Mouse (Mus musculus): Measurements from ENCODE around the gene Drc3. TPM values are rescaled to one million over a fixed set of nuclear protein-coding genes. Genes with fewer than 3 reads are reported as not detected.

Gene Drc3
- polyA plus RNA-seq, 1 experiment from 2014 or later, result 1.9 TPM

DNA sequence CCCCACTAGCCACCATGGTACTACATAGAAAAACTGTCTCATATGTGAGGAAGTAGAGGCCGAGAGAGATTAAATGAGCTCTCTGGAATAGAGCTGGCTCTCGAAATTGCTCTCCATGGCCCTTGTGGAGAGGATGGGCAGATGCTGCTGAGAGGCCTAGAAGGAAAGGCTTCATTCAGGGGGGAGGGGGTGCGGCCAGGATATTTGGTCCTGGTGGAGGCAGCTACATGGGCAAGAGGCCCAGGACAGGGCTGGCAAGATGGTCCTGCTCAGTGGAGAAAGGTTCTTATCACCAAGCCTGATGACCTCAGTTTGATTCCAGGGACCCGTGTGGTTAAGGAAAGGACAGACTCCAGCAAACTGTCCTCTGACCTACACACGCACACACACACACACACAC, 32.8 kb downstream of the Drc3 start:
- H3K4me1 ChIP-seq (ENCODE audit: control insufficient read depth, insufficient read depth, low read length), result peaks cover 7% of the 10 kb centered on the region
- ATAC-seq (ENCODE audit: insufficient number of reproducible peaks, low FRiP score, low TSS enrichment, low read depth), result no peak
- no peaks in the 10 kb centered on the region for H3K36me3 ChIP-seq (ENCODE audit: control insufficient read depth, insufficient read depth, low read length)
- H3K4me2 ChIP-seq (ENCODE audit: low read depth, severe bottlenecking), result no peak overlapping the region
- H3K9me3 ChIP-seq (ENCODE audit: control insufficient read depth, low read length), result no peaks in the 10 kb centered on the region
- WGBS, result 88% methylated on average over 5 of the region's 5 CpGs
- H3K4me3 ChIP-seq (ENCODE audit: low read depth, low read length), result no peak overlapping the region
- no peaks in the 10 kb centered on the region for H3K27me3 ChIP-seq (ENCODE audit: control insufficient read depth, insufficient read depth, low read length)
- H3K27ac ChIP-seq (replicated peaks; ENCODE audit: low read depth, low read length), result no peak overlapping the region
- DNase-seq (ENCODE audit: low spot score), result no peak
- no peak overlapping the region for H3K9ac ChIP-seq (ENCODE audit: low read length)

DNA sequence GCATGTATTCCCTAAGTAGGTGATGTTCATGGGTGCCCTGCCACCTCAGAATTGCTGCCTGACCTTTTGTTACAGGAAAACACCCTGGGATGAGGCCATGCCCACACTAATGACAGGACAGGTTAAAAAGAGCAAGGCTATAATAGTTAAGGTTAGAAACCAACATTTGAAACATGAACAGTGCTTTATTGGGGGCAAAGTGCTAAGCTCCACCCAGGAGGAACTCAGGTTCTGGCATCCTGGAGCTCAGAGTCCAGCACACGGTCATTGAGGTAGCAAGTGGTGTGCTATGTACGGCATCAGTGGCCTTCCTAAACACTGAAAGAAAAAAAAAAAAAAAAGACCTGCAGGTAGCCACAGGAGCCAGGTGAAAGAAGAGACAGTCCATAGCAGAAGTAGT, 34.8 kb downstream of the Drc3 start:
- Histone ChIP-seq H3K4me2 (ENCODE audit: low read depth, severe bottlenecking) (no peak overlapping the region), H3K4me1 (ENCODE audit: control insufficient read depth, insufficient read depth, low read length) (peaks cover 7% of the 10 kb centered on the region), H3K4me3 (ENCODE audit: low read depth, low read length) (no peak overlapping the region), H3K9me3 (ENCODE audit: control insufficient read depth, low read length) (no peaks in the 10 kb centered on the region), H3K36me3 (ENCODE audit: control insufficient read depth, insufficient read depth, low read length) (no peaks in the 10 kb centered on the region), H3K9ac (ENCODE audit: low read length) (no peak overlapping the region), H3K27ac (replicated peaks; ENCODE audit: low read depth, low read length) (no peak overlapping the region), H3K27me3 (ENCODE audit: control insufficient read depth, insufficient read depth, low read length) (no peaks in the 10 kb centered on the region)
- DNase-seq (ENCODE audit: low spot score), result no peak
- ATAC-seq (ENCODE audit: insufficient number of reproducible peaks, low FRiP score, low TSS enrichment, low read depth), result no peak
- 85% methylated on average over 2 of the region's 2 CpGs for WGBS

DNA sequence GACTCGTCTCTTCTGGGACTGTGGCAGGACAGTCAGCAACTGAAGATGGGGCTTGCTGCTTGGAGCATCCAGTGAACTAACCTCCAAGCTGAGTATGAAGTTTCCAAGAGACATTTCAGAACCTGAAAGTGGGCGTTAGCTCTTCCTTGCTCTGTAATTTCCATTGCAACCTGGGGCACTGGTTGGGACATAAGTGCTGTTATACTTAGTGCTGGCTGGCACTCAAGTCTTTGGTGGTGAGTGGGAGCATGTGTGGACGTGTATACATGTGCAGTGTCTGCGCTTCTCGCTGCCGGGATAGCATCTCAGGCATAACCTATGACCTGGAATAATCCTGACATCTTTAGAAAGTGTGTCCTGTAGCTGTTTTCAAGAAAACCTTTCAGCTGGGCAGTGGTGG, 38.2 kb downstream of the Drc3 start:
- DNase-seq (ENCODE audit: low spot score) (no peak), ATAC-seq (ENCODE audit: insufficient number of reproducible peaks, low FRiP score, low TSS enrichment, low read depth) (no peak)
- WGBS, result 86% methylated on average over 6 of the region's 6 CpGs
- H3K4me1 ChIP-seq (ENCODE audit: control insufficient read depth, insufficient read depth, low read length), result no peaks in the 10 kb centered on the region
- H3K36me3 ChIP-seq (ENCODE audit: control insufficient read depth, insufficient read depth, low read length), result no peaks in the 10 kb centered on the region
- no peak overlapping the region for H3K9ac ChIP-seq (ENCODE audit: low read length)
- no peak overlapping the region for H3K27ac ChIP-seq (replicated peaks; ENCODE audit: low read depth, low read length)
- no peaks in the 10 kb centered on the region for H3K27me3 ChIP-seq (ENCODE audit: control insufficient read depth, insufficient read depth, low read length)
- H3K4me3 ChIP-seq (ENCODE audit: low read depth, low read length), result no peak overlapping the region
- no peak overlapping the region for H3K4me2 ChIP-seq (ENCODE audit: low read depth, severe bottlenecking)
- no peaks in the 10 kb centered on the region for H3K9me3 ChIP-seq (ENCODE audit: control insufficient read depth, low read length)

DNA sequence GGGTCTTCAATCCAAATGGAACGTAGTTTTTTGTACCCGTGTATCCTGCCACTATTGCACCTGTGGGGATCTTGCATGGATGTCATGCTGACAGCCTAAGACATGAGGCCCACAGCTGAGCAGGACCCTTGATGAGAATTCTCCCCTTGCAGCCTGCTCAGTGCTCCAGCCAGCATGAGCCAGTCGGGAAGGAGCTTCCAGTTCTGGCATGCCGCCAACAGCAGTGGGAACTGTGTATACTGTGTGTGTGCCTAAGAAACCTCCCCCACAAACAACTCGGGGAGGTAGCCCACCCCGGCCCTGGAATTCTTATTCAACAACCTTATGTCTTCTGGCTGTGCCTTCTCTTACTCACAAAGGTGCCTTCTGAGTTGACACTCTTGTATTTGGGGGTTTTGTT, 43.4 kb downstream of the Drc3 start:
- no peak for ATAC-seq (ENCODE audit: insufficient number of reproducible peaks, low FRiP score, low TSS enrichment, low read depth)
- no peaks in the 10 kb centered on the region for H3K9me3 ChIP-seq (ENCODE audit: control insufficient read depth, low read length)
- H3K27me3 ChIP-seq (ENCODE audit: control insufficient read depth, insufficient read depth, low read length), result no peaks in the 10 kb centered on the region
- H3K27ac ChIP-seq (replicated peaks; ENCODE audit: low read depth, low read length), result no peak overlapping the region
- WGBS, result 80% methylated on average over 6 of the region's 6 CpGs
- H3K4me1 ChIP-seq (ENCODE audit: control insufficient read depth, insufficient read depth, low read length), result no peaks in the 10 kb centered on the region
- no peak overlapping the region for H3K4me2 ChIP-seq (ENCODE audit: low read depth, severe bottlenecking)
- H3K4me3 ChIP-seq (ENCODE audit: low read depth, low read length), result no peak overlapping the region
- no peak for DNase-seq (ENCODE audit: low spot score)
- no peak overlapping the region for H3K9ac ChIP-seq (ENCODE audit: low read length)
- peaks cover 7% of the 10 kb centered on the region for H3K36me3 ChIP-seq (ENCODE audit: control insufficient read depth, insufficient read depth, low read length)

DNA sequence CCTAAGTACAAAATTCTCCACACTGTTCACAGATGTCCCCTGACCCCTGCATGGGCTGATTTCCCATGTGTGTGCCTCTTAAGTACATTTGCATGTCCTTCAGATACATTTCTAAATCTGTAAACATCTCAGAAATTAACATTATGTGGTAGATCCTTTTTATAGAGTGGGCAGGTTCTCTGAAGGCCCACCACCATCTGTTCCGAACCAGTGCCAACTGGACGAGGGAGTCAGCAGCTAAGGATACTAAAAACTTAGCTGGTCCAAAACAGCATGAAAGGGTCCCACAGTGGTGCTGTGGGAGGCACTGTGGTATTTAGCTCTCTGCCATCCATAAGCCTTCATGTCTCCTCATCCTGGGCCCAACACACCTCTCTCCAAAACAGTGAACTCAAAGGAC, 44.0 kb downstream of the Drc3 start:
- Histone ChIP-seq H3K4me2 (ENCODE audit: low read depth, severe bottlenecking) (no peak overlapping the region), H3K9ac (ENCODE audit: low read length) (no peak overlapping the region)

DNA sequence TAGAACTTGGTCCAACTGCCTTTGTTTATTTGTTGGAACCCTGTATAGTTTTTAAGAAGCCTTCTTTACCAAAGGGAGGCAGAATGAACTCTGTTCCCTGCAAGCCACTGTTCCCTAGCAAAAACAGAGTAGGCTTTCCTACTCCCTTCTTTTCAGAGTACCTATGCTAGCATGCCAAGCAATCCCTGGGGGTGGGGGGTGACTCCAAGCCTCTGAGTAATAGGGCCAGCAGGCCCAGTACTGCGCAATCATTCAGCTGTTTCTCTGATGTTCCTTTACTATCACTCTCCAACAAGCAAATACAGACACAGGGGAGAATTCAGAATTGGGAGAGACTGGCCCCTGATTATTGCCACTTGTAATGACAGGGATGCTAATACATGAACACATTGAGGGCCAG, 53.5 kb downstream of the Drc3 start:
- peaks cover 5% of the 10 kb centered on the region; the same call in 1 of the 2 replicates for H3K36me3 ChIP-seq (ENCODE audit: control insufficient read depth, insufficient read depth, low read length)
- no peak overlapping the region for H3K27ac ChIP-seq (replicated peaks; ENCODE audit: low read depth, low read length)
- 97% methylated on average over 1 of the region's 1 CpGs for WGBS
- H3K4me2 ChIP-seq (ENCODE audit: low read depth, severe bottlenecking), result no peak overlapping the region
- no peaks in the 10 kb centered on the region for H3K4me1 ChIP-seq (ENCODE audit: control insufficient read depth, insufficient read depth, low read length)
- DNase-seq (ENCODE audit: low spot score), result no peak
- no peak overlapping the region for H3K4me3 ChIP-seq (ENCODE audit: low read depth, low read length)
- no peak for ATAC-seq (ENCODE audit: insufficient number of reproducible peaks, low FRiP score, low TSS enrichment, low read depth)
- no peaks in the 10 kb centered on the region for H3K9me3 ChIP-seq (ENCODE audit: control insufficient read depth, low read length)
- no peak overlapping the region for H3K9ac ChIP-seq (ENCODE audit: low read length)
- H3K27me3 ChIP-seq (ENCODE audit: control insufficient read depth, insufficient read depth, low read length), result no peaks in the 10 kb centered on the region

More for the DNA sequence above, 44.0 kb downstream of the Drc3 start:
- H3K9me3 ChIP-seq (ENCODE audit: control insufficient read depth, low read length), result no peaks in the 10 kb centered on the region
- 92% methylated on average over 2 of the region's 2 CpGs for WGBS
- H3K27ac ChIP-seq (replicated peaks; ENCODE audit: low read depth, low read length), result no peak overlapping the region
- DNase-seq (ENCODE audit: low spot score) (no peak), ATAC-seq (ENCODE audit: insufficient number of reproducible peaks, low FRiP score, low TSS enrichment, low read depth) (no peak)
- no peaks in the 10 kb centered on the region for H3K4me1 ChIP-seq (ENCODE audit: control insufficient read depth, insufficient read depth, low read length)
- no peaks in the 10 kb centered on the region for H3K27me3 ChIP-seq (ENCODE audit: control insufficient read depth, insufficient read depth, low read length)
- H3K36me3 ChIP-seq (ENCODE audit: control insufficient read depth, insufficient read depth, low read length), result peaks cover 7% of the 10 kb centered on the region
- H3K4me3 ChIP-seq (ENCODE audit: low read depth, low read length), result no peak overlapping the region

DNA sequence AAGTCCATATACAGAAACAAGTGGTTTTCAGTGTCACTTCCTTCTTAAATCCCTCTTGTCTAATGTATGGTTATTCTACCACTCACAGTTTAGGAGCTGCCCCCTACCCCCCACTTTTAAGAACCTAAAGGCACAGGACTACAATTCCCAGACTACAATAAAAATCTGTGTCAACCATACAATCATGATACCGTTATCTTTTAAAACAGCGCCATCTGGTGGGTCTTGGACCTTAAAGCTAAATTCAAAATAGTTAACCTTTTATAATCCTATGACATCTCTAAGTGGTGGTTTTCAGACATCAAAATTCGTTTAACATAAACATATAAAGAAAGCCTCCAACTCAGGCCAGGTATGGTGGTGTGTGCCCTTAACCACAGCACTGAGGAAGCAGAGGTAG, 59.0 kb downstream of the Drc3 start:
- ATAC-seq (ENCODE audit: insufficient number of reproducible peaks, low FRiP score, low TSS enrichment, low read depth) (no peak), DNase-seq (ENCODE audit: low spot score) (peak; percentile 69)
- 17% methylated on average over 3 of the region's 3 CpGs for WGBS
- no peaks in the 10 kb centered on the region for H3K27me3 ChIP-seq (ENCODE audit: control insufficient read depth, insufficient read depth, low read length)
- no peaks in the 10 kb centered on the region for H3K36me3 ChIP-seq (ENCODE audit: control insufficient read depth, insufficient read depth, low read length)
- no peaks in the 10 kb centered on the region for H3K9me3 ChIP-seq (ENCODE audit: control insufficient read depth, low read length)
- peaks cover 5% of the 10 kb centered on the region for H3K4me1 ChIP-seq (ENCODE audit: control insufficient read depth, insufficient read depth, low read length)
- no peak overlapping the region for H3K4me3 ChIP-seq (ENCODE audit: low read depth, low read length)
- H3K27ac ChIP-seq (replicated peaks; ENCODE audit: low read depth, low read length), result no peak overlapping the region
- no peak overlapping the region for H3K9ac ChIP-seq (ENCODE audit: low read length)
- no peak overlapping the region for H3K4me2 ChIP-seq (ENCODE audit: low read depth, severe bottlenecking)

DNA sequence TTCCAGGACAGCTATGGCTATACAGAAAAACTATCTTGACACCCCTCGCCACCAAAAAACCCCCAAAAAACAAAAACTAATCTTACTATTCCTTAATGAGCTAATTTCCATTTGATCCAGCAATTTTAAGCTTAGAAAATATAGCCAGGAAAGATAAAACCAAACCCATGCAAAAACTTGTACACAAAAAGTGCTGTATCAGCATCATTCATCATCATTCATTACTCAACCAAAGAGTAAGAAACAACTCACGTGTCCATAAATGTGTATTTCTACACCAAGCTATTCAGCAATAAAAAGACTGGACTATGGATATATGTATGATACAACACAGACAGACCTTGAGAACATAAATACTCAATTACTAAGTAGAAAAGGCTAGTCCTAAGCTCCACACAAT, 59.8 kb downstream of the Drc3 start:
- 90% methylated on average over 2 of the region's 2 CpGs for WGBS
- DNase-seq (ENCODE audit: low spot score) (no peak), ATAC-seq (ENCODE audit: insufficient number of reproducible peaks, low FRiP score, low TSS enrichment, low read depth) (no peak)
- Histone ChIP-seq H3K9me3 (ENCODE audit: control insufficient read depth, low read length) (no peaks in the 10 kb centered on the region), H3K36me3 (ENCODE audit: control insufficient read depth, insufficient read depth, low read length) (no peaks in the 10 kb centered on the region), H3K4me3 (ENCODE audit: low read depth, low read length) (no peak overlapping the region), H3K4me1 (ENCODE audit: control insufficient read depth, insufficient read depth, low read length) (peaks cover 5% of the 10 kb centered on the region), H3K4me2 (ENCODE audit: low read depth, severe bottlenecking) (no peak overlapping the region), H3K27me3 (ENCODE audit: control insufficient read depth, insufficient read depth, low read length) (no peaks in the 10 kb centered on the region), H3K27ac (replicated peaks; ENCODE audit: low read depth, low read length) (no peak overlapping the region), H3K9ac (ENCODE audit: low read length) (no peak overlapping the region)

DNA sequence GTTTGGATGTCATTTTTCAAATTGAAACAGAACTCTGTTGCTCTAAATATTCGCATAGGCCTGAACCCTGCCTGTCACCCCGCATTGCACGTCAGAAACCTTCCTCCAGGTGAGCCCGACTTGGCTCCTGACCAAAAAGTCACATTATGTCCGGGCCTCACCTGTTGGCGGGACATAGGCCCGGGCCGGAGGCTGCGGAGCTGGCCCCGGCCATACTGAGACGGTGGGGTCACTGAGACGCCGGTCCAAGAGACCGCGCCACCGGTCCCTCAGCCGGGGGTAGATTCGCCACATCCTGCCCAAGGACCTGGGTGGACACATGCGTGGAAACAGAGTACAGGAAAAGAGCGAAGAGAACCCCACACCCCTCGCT, 63.4 kb downstream of the Drc3 start:
- no peaks in the 10 kb centered on the region for H3K27me3 ChIP-seq (ENCODE audit: control insufficient read depth, insufficient read depth, low read length)
- H3K27ac ChIP-seq (replicated peaks; ENCODE audit: low read depth, low read length), result no peak overlapping the region; the same call in 1 of the 2 replicates
- DNase-seq (ENCODE audit: low spot score) (no peak), ATAC-seq (ENCODE audit: insufficient number of reproducible peaks, low FRiP score, low TSS enrichment, low read depth) (peak; percentile 42)
- WGBS, result 0% methylated on average over 21 of the region's 21 CpGs
- peak overlapping the region; percentile 71 for H3K4me2 ChIP-seq (ENCODE audit: low read depth, severe bottlenecking)
- no peaks in the 10 kb centered on the region for H3K9me3 ChIP-seq (ENCODE audit: control insufficient read depth, low read length)
- peak overlapping the region; percentile 76 for H3K4me3 ChIP-seq (ENCODE audit: low read depth, low read length)
- no peaks in the 10 kb centered on the region for H3K36me3 ChIP-seq (ENCODE audit: control insufficient read depth, insufficient read depth, low read length)
- peaks cover 10% of the 10 kb centered on the region for H3K4me1 ChIP-seq (ENCODE audit: control insufficient read depth, insufficient read depth, low read length)
- peak overlapping the region; percentile 75 for H3K9ac ChIP-seq (ENCODE audit: low read length)
